Mouse (Mus musculus): ENCODE results near the gene Vps41.

- no peak for TF ChIP-seq CTCF (conservative IDR thresholded peaks at IDR 0.05; ENCODE audit: low read length)
- no peak for TF ChIP-seq POU5F1 (IDR thresholded peaks at IDR 0.05; ENCODE audit: borderline replicate concordance, low read length)
- no peak for TF ChIP-seq NANOG (IDR thresholded peaks at IDR 0.05; ENCODE audit: borderline replicate concordance, low read length)
Observed at GRCm38 (mm10) chr13:18841019-18841418, 123.9 kb downstream of the Vps41 start.

Measured in E14TG2a.4 (cell line).